Mouse (Mus musculus) forebrain, embryonic 16.5 days (tissue): Measurements from ENCODE around the gene Gstp1. TPM values are rescaled to one million over a fixed set of nuclear protein-coding genes. Genes with fewer than 3 reads are reported as not detected.

ENCODE experiments used
- ATAC-seq: fragments of 200-750 bp; cut with Nextera tagmentation; 2 replicates; pipeline ENCODE4 v1.8.0; 2017; ENCODE audit warnings: mild to moderate bottlenecking, moderate library complexity
- H3K27ac ChIP-seq: fragments of 300-500 bp; sonication (generic); 2 replicates; pipeline ENCODE4 v1.5.1; 2014; ENCODE audit warnings: low read length, control low read depth
- H3K27me3 ChIP-seq: fragments of 300-500 bp; sonication (generic); replicated peaks from 2 replicates; pipeline ENCODE4 v1.6.1; 2014; ENCODE audit warnings: low read length; ENCODE audit not compliant: control insufficient read depth, insufficient read depth
- H3K36me3 ChIP-seq: fragments of 300-500 bp; sonication (generic); 2 replicates; pipeline ENCODE4 v1.6.1; 2014; ENCODE audit not compliant: control insufficient read depth, insufficient read depth
- H3K4me1 ChIP-seq: fragments of 300-500 bp; sonication (generic); replicated peaks from 2 replicates; pipeline ENCODE4 v1.6.1; 2014; ENCODE audit warnings: low read length; ENCODE audit not compliant: control insufficient read depth, insufficient read depth
- H3K4me2 ChIP-seq: fragments of 300-500 bp; sonication (generic); 2 replicates; pipeline ENCODE4 v1.6.1; 2014; ENCODE audit warnings: mild to moderate bottlenecking, low read length, control low read depth
- H3K4me3 ChIP-seq: fragments of 300-500 bp; sonication (generic); replicated peaks from 2 replicates; pipeline ENCODE4 v1.5.1; 2014; ENCODE audit warnings: mild to moderate bottlenecking, low read length, control low read depth
- H3K9ac ChIP-seq: fragments of 300-500 bp; sonication (generic); replicated peaks from 2 replicates; pipeline ENCODE4 v1.6.1; 2014; ENCODE audit warnings: low read depth, low read length, control low read depth
- H3K9me3 ChIP-seq: fragments of 300-500 bp; sonication (generic); 2 replicates; pipeline ENCODE4 v1.6.1; 2016; ENCODE audit warnings: low read length; ENCODE audit not compliant: control insufficient read depth
- WGBS: fragments of 180-500 bp; shearing (Covaris S2); extraction: QIAGEN DNeasy Blood & Tissue Kit; methylation state at CpG from one replicate; pipeline ENCODE4 v1.1.7; 2014; 5-methylcytosine and 5-hydroxymethylcytosine counted together
- polyA plus RNA-seq: library from polyadenylated mRNA; unstranded; fragments of >200 nt; fragmentation: Nextera tagmentation; extraction: Ambion mirVana; gene quantifications from 2 replicates; pipeline ENCODE4 v1.2.1, GENCODE M21; 2015

Gene Gstp1
- polyA plus RNA-seq: 402 and 460 TPM in 2 replicates

DNA sequence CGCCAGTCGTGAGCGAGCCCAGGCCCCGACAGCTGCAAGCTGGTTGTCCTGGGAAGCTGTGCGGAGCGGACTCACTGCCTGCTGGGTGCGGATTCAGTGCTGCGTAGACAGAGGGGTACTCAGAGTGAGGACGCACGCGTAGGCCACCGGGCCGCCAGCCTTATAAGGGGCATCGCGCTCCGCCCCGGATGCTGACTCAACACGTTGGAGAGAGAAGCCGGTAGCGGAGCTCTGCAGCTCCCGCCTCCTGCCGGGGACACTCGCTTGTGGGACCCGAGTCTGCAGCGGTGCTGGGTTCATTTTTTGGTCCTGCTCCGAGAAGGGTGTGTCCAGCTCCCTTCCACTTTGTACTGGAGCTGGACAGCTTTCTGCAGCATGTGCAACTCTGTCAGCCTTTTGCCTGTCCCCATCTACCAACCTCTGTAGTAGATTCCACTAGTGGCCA, at the start of gene Gstp1:
Gene Gstp1 (minus strand): TSS at position 198 of the 445 bp plus-strand sequence.
- peak within 1 kb of the TSS; percentile 82 for H3K4me2 ChIP-seq
- no peaks in the 10 kb centered on the region for H3K27me3 ChIP-seq
- WGBS: under 1% methylated on average over 26 of the region's 26 CpGs
- peaks cover 12% of the 10 kb centered on the region; the same call in 1 of the 2 replicates for H3K4me1 ChIP-seq
- H3K9me3 ChIP-seq: no peaks in the 10 kb centered on the region
- H3K27ac ChIP-seq: peak within 1 kb of the TSS; percentile 47
- H3K4me3 ChIP-seq: peak within 1 kb of the TSS; percentile 69
- no peaks in the 10 kb centered on the region for H3K36me3 ChIP-seq
- peak; percentile 94 for ATAC-seq
- H3K9ac ChIP-seq: peak within 1 kb of the TSS; percentile 85

DNA sequence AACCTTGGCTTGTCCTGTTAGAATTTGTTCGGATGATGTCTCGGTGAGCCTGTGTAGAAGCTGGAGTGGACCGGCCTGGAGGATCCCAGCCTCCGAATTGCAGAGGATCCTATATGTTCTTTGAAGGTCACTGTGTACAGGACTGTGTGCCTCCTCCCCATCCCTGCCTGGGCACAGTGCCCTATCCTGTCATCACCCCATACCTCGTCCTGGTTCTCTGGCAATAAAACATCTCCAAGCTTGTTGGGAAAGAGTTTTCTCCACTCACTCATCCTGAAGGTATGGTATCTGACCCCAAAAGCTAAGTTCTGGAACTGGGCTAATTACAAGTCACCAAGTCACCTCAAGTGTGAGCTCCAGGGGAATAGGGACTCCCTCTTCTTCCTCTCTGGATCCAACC, 49.3 kb upstream of the Gstp1 start:
- ATAC-seq: no peak
- Histone ChIP-seq H3K4me2 (no peak overlapping the region), H3K27ac (no peak overlapping the region), H3K9me3 (no peaks in the 10 kb centered on the region), H3K9ac (no peak overlapping the region), H3K4me3 (no peak overlapping the region), H3K36me3 (no peaks in the 10 kb centered on the region), H3K27me3 (no peaks in the 10 kb centered on the region), H3K4me1 (no peaks in the 10 kb centered on the region; the same call in 1 of the 2 replicates)
- whole genome bisulfite sequencing: 85% methylated on average over 5 of the region's 5 CpGs

DNA sequence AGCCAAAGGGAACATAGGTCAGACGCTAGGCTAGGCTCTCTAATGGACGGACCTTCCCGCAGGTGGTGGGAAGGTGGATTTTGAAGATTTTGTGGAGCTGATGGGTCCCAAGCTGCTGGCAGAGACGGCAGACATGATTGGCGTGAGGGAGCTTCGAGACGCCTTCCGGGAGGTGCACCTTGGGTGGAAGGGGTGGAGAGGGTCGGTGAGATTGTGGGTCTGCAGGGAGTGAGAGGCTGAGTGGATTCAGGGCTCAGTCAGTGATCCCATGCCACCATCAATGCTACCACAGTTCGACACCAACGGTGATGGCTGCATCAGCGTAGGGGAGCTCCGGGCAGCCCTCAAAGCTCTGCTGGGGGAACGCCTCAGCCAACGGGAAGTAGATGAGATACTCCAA, 48.4 kb upstream of the Gstp1 start:
- H3K4me1 ChIP-seq: no peaks in the 10 kb centered on the region; the same call in 1 of the 2 replicates
- H3K36me3 ChIP-seq: no peaks in the 10 kb centered on the region
- no peak overlapping the region for H3K9ac ChIP-seq
- 91% methylated on average over 15 of the region's 15 CpGs for WGBS
- no peaks in the 10 kb centered on the region for H3K27me3 ChIP-seq
- no peak for ATAC-seq
- no peak overlapping the region for H3K4me2 ChIP-seq
- no peak overlapping the region for H3K4me3 ChIP-seq
- H3K9me3 ChIP-seq: no peaks in the 10 kb centered on the region
- no peak overlapping the region for H3K27ac ChIP-seq

DNA sequence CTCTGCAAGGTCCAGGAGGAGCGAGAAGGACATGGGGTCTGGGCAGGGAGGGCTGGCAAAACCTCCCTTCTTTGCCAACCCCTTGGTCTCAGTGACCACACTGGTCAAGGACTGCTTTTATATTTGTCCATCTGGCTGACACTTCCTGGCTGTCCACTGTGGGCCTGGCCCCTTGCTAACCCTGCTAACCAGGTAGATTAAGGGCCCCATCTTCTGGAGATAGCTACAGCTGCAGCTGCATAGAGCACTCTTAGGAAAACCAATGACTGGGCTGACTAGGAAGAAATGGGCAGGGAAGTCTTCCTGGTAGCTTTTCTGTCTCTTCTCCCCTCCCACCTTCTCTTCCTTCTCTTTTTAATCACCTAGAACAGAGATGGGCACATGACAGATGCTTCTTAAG, 47.2 kb upstream of the Gstp1 start:
- Histone ChIP-seq H3K36me3 (no peaks in the 10 kb centered on the region), H3K4me2 (no peak overlapping the region), H3K9ac (no peak overlapping the region), H3K27ac (no peak overlapping the region), H3K4me3 (no peak overlapping the region), H3K27me3 (no peaks in the 10 kb centered on the region), H3K4me1 (no peaks in the 10 kb centered on the region; the same call in 1 of the 2 replicates), H3K9me3 (no peaks in the 10 kb centered on the region)
- ATAC-seq: no peak
- WGBS: 89% methylated on average over 1 of the region's 1 CpGs

DNA sequence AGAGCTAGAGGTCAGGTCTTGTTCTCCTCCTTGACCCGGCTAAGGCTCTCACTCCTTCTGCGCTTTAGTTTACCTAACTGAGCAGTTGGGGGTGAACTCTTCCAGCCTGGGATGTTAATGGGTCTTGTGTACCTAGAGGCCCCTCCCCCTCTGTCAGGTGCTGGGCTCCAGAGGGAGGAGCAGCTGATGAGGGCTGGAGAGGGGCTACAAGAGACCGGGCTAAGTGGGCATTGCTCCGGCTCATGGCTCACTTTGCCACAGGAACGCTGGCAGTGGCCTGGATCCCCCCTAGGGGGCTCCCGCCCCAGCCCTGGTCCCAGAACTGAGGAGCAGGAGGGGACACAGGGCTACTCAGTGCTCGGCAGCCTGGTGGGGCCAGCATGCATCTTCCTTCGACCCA, 46.0 kb upstream of the Gstp1 start:
- no peaks in the 10 kb centered on the region for H3K9me3 ChIP-seq
- H3K27ac ChIP-seq: no peak overlapping the region
- no peak overlapping the region for H3K4me2 ChIP-seq
- no peak for ATAC-seq
- H3K36me3 ChIP-seq: no peaks in the 10 kb centered on the region
- H3K9ac ChIP-seq: no peak overlapping the region
- H3K27me3 ChIP-seq: no peaks in the 10 kb centered on the region
- H3K4me1 ChIP-seq: no peaks in the 10 kb centered on the region
- H3K4me3 ChIP-seq: no peak overlapping the region
- 30% methylated on average over 8 of the region's 8 CpGs for WGBS

DNA sequence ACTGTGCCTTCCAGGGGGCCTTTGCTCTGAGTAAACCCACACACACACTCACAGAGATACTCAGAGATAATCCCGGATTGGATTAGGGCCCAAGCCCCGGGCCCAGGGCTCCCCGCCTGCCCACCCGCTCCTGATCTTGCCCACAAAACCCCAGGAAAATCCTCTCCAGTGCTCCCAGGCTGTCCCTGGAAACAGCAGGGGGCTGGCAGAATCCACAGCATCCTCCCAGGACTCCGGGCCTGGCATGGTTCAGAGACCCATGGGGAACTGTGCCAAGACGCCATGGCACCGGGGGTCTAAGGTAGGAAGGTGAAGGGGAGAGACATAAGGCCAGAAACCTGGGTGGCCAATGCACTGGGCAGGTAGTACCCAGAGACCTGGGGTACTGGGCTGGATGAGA, 45.5 kb upstream of the Gstp1 start:
- Histone ChIP-seq H3K4me2 (no peak overlapping the region), H3K36me3 (no peaks in the 10 kb centered on the region), H3K9me3 (no peaks in the 10 kb centered on the region), H3K27me3 (no peaks in the 10 kb centered on the region), H3K9ac (no peak overlapping the region), H3K4me3 (no peak overlapping the region), H3K27ac (no peak overlapping the region), H3K4me1 (no peaks in the 10 kb centered on the region)
- ATAC-seq: no peak
- WGBS: 68% methylated on average over 7 of the region's 7 CpGs

DNA sequence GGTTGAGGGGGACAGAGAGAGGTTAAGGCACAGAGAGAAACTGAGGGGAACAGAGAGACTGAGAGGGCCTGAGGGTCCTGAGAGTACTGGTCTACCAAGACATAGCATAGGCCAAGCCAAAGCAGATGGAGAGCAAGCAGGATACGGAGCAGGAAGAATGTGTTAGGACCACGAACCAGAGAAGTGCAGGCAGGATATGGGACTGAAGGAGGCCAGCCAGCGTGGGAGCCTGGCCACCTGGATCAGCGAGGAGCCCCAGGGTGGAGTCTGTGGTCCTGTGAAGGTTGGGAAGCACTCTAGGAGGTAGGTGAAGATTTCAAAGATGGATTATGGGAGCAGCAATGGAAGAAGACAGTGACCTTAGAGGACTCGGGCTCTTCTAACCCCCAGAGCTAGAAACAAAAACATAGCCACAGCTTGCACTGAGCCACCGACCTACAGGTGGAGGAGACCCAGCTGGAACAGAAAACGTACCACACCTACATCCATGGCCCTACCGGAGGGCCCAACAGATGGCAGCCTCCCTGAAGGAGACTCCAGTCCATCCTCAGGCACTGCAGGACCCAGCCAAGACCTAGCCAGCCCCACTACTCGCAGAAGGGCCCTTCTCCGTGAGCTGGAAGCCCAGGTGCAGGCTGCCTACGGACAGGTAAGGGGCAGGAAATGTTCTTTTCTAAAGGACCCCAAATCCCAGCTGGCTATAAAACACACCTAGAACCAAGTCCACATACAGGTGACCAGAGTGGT, 44.6 kb upstream of the Gstp1 start:
- no peak for ATAC-seq
- Histone ChIP-seq H3K4me3 (no peak overlapping the region), H3K4me2 (no peak overlapping the region), H3K36me3 (no peaks in the 10 kb centered on the region), H3K4me1 (no peaks in the 10 kb centered on the region), H3K9me3 (no peaks in the 10 kb centered on the region), H3K27ac (no peak overlapping the region), H3K27me3 (no peaks in the 10 kb centered on the region), H3K9ac (no peak overlapping the region)
- WGBS: 81% methylated on average over 11 of the region's 11 CpGs

DNA sequence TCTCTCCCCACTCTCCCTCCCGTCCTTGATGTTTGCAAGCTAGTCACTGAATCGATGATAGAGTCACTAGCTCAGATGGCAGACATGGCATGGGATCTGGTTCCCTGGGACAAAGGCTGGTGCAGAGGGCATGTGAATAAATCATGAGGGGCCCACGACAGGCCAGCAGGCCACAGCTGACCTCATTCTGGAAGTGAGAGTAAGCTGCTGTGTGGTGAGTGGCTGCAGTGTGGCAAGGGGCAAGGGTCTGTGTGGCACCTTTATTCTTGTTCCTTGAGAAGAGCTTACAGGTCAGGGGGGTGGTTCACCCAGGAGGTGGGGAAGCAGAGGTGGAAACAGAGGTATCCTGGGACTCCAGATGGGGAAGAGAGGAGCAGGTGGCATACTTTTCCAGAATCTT, 43.6 kb upstream of the Gstp1 start, which contains the start of gene Cabp2:
Gene Cabp2 (plus strand): TSS at position 185 of the 400 bp plus-strand sequence.
- H3K27me3 ChIP-seq: no peaks in the 10 kb centered on the region
- H3K27ac ChIP-seq: no peak within 1 kb of the TSS
- no peak within 1 kb of the TSS for H3K9ac ChIP-seq
- no peaks in the 10 kb centered on the region for H3K4me1 ChIP-seq
- H3K4me2 ChIP-seq: no peak within 1 kb of the TSS
- H3K36me3 ChIP-seq: no peaks in the 10 kb centered on the region
- no peak within 1 kb of the TSS for H3K4me3 ChIP-seq
- 66% methylated on average over 3 of the region's 3 CpGs for WGBS
- no peaks in the 10 kb centered on the region for H3K9me3 ChIP-seq
- ATAC-seq: no peak

DNA sequence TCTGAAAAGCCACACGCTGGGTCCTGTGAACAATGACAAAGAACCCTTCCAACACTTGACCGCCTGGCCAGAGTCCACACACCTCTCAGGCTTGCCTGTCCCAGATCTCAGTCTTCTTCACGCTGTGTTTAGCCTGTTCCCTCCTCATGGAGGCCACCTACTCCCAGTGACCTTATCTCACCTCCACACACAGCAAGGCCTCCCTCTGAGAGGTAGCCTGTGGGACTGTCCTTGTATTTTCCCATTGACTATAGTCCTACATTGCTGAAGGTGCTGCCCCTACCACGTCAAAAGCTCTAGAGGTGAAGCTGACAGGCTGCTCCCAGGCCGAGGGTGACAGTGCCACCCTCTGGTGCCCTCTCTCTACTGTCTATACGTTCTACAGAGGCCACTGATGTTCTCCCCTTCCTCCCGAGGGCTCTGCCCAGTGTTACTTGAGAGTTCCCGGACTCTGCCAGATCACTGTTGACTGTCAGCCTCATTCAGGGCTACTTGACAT, 42.8 kb upstream of the Gstp1 start:
- Histone ChIP-seq H3K4me3 (no peak overlapping the region), H3K27me3 (no peaks in the 10 kb centered on the region), H3K27ac (no peak overlapping the region), H3K36me3 (no peaks in the 10 kb centered on the region), H3K4me1 (no peaks in the 10 kb centered on the region), H3K9me3 (no peaks in the 10 kb centered on the region), H3K9ac (no peak overlapping the region), H3K4me2 (no peak overlapping the region)
- ATAC-seq: no peak
- 68% methylated on average over 8 of the region's 8 CpGs for WGBS
